Mouse (Mus musculus): ENCODE results near the gene Rabgap1l. TPM values are rescaled to one million over a fixed set of nuclear protein-coding genes. Genes with fewer than 3 reads are reported as not detected.
"Not testable (repeated sequence)": the region's sequence is repeated elsewhere in the genome, so short reads cannot be mapped to it uniquely, and the experiment has no call there.

Rabgap1l gene
- total RNA-seq, 2 experiments from 2014 or later, result 170 to 171 TPM

GRCm38 (mm10) chr1:160628213-160628932 is 164.6 kb downstream of the Rabgap1l start:
- intact Hi-C loops (cut with DNase I), result no loop called here
- DNase-seq (ENCODE audit: low spot score in 2 of 2), result no peak

DNA sequence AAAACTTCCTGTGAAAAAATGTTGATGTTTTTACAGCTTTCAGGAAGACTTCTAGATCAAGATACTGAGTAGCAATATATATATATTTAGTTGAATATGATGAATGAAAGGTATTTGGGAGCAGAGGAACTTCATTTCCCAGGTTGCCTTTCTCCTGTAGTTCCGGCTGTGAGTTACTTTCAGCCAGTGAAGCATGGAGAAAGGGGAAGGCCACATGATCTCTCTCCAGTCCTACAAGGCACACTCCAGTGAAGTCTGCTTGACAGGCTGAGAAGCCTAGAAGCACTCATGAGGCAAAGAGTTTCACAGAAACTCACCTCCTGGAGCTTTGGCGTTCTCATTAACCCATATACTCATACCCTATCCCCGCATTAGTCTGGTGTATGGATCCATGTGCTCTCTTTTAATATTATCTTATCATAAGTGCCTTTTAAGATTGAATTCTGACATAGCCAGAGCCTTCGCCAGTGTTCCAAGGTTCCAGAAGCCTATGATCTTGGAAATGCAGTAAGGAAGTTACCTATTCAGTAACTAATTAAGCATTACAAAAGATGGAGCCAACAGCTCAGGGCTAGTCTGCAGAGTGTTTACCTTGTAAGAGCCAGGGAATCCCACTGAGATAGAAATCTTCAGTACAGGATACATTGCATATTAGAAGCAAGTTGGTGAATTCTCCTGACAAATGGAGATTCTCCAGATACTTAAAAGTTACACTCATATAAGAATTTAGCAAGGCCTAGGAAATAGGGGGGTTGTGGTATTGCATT is 168.5 kb downstream of the Rabgap1l start:
- DNase-seq (ENCODE audit: low spot score in 2 of 2); intact Hi-C loops (cut with DNase I): not testable (repeated sequence)

DNA sequence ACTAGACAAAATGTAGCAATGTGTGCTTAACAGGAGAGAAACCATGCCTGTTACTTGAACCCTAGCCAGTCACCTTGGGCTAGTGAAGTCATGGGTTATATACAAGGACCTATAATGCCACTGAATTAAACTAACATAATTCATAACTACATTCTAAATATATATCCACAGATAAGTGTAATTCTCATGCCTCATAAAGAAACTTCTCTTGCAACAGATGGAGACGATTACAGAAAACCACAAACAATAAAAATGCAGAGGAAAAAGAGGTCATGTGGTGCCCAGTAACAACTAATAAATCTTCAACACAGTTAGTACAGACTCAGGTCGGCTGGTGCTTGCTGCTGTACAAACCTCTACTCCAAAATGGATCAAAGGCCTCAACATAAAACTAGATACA is 174.8 kb downstream of the Rabgap1l start:
- no peak for DNase-seq (ENCODE audit: low spot score in 2 of 2)
- intact Hi-C loops (cut with DNase I), result no loop called here

GRCm38 (mm10) chr1:160606425-160606824 is 186.6 kb downstream of the Rabgap1l start:
- DNase-seq (ENCODE audit: low spot score in 2 of 2), result no peak
- intact Hi-C loops (cut with DNase I), result no loop called here

GRCm38 (mm10) chr1:160603312-160603711 is 189.7 kb downstream of the Rabgap1l start:
- DNase-seq (ENCODE audit: low spot score in 2 of 2); intact Hi-C loops (cut with DNase I): not testable (repeated sequence)

- intact Hi-C loops (cut with DNase I), result no loop called here
- DNase-seq (ENCODE audit: low spot score in 2 of 2), result no peak
Measured at GRCm38 (mm10) chr1:160597369-160597768, 195.6 kb downstream of the Rabgap1l start.

DNA sequence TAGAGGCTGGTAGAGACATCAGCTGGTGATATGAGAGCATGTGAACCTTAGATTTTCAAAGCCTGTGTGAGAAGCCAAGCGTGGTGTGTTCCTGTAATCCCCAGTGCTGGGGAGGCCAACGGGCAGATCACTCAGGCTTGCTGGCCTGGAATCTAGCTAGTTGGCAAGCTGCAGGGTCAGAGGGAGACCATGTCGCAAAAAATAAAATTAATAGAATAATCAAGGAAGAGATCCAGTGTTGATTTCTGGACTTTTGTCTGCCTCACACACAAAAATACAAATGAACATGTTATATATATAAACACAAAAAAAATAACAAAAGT is 196.1 kb downstream of the Rabgap1l start:
- DNase-seq (ENCODE audit: low spot score in 2 of 2), result no peak
- intact Hi-C loops (cut with DNase I), result no loop called here

GRCm38 (mm10) chr1:160596252-160596947 is 196.6 kb downstream of the Rabgap1l start:
- DNase-seq (ENCODE audit: low spot score in 2 of 2), result no peak
- intact Hi-C loops (cut with DNase I), result no loop called here

GRCm38 (mm10) chr1:160594576-160594975 is 198.4 kb downstream of the Rabgap1l start:
- intact Hi-C loops (cut with DNase I), result no loop called here
- no peak for DNase-seq (ENCODE audit: low spot score in 2 of 2)

GRCm38 (mm10) chr1:160594066-160594465 is 198.9 kb downstream of the Rabgap1l start:
- intact Hi-C loops (cut with DNase I), result no loop called here
- DNase-seq (ENCODE audit: low spot score in 2 of 2), result no peak

DNA sequence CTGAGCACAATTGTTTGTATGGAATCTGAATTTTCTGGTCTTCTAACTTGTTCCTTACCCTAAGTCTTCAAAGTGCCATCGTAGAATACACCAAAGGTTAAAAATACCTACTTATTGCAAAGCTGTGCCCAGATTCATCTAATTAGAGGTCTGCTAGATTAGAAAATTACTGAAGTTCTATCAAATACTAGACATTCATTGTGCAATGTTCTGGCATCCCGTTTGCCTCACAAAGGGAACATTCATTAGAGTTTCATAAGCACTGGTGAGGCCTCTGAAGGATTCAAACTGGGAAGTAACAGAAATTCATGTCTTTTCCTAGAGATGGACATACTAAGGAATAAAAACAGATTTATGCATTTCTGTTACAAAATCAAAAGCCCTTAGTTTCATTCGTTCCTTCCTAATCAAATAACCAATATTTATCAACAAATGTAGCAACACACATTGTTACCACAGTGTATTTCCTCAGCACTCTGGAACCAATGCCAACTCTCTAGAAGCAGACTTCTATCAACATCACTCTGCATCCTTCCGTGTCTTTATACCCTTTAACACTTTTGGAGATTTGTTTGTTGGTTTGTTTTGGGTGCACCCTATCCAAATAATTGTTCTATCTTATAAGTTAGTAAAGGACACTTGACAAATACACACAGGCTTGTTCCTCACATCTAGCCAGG is 204.0 kb downstream of the Rabgap1l start:
- DNase-seq (ENCODE audit: low spot score in 2 of 2), result peak in 1 of 2 experiments; percentile 17
- intact Hi-C loops (cut with DNase I), result no loop called here

DNA sequence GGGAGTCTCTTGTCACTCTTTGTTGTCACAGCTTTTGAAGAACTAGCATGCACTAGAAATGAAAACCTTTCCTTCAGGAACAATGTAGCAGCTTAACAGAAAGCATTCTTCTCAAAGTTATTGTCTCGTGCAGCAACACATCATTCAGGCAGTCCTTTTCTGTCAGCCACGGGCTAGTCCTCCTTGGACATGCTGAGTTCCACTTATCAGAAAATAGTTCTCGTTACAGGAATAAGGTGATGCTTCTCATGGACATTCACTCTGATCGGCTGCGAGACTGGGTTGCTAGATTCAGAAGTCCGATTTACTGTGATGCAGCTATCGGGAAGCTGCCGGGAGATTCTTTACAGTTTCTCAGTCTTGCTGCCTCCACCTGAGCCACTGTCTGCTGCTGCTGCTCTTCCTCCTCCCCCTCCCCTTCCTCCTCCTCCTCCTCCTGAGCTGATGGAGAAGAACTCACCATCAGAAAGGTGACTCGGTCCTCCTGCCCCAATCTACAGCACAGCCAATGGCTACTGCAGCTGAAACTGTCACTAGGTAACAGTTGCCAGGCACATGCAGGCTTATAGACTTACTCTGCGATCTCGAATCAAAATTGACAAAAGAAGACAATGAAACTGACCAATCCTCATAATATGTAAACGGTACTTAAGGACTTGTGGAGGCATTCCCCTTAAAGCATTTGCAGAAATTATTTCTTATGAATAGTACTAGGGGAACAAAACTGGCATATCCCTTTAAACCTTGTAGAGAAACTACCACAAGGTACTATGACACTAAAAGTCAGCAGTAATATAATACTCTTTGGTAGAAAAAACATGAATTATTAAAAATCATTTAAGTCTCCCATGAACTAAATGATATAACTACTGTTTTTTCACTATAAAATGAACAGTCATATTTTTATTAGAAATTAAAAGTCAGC is 213.4 kb downstream of the Rabgap1l start:
- intact Hi-C loops (cut with DNase I), result no loop called here
- peak; percentile 18 to 20 for DNase-seq (ENCODE audit: low spot score in 2 of 2)

GRCm38 (mm10) chr1:160576124-160576523 is 216.9 kb downstream of the Rabgap1l start:
- intact Hi-C loops (cut with DNase I), result no loop called here
- DNase-seq (ENCODE audit: low spot score in 2 of 2), result no peak

DNA sequence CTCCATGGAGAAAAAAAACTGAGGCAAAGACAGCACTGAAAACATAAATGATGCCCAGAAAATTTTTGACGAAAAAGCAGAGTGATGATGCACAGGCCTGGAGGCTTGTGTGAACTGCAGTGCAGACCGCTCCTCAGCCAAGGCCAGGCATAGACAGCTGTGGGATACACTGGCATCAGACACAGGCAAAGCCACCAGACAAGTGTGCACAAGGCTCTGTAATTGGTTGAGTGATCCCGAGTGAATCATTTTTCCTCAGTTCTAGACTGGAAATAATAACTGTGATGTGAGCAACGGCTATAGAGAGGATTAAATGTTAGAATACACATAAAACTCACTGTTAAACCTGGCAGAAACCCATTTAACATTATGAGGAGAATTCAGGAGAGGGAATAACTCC is 219.0 kb downstream of the Rabgap1l start:
- intact Hi-C loops (cut with DNase I), result no loop called here
- DNase-seq (ENCODE audit: low spot score in 2 of 2), result no peak

DNA sequence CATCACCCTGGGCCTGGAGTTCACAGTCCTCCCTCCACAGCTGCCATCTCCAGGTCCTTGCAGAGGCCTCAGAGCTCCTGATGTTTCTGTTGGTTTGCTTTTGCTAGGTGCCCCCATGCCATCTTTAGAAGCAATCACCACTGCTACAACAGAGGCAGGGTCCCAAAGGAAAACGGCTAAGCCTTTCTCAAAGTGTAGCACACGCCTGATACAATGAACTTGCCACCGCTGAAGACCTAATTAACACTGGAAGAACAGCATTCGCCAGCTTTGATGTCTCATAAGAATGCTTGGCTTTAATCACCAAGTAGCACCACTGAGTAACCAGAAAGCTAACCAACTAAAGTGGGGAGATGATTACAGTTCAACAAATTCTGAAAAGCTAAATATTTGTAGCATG is 226.6 kb downstream of the Rabgap1l start:
- intact Hi-C loops (cut with DNase I), result no loop called here
- DNase-seq (ENCODE audit: low spot score in 2 of 2), result no peak

DNA sequence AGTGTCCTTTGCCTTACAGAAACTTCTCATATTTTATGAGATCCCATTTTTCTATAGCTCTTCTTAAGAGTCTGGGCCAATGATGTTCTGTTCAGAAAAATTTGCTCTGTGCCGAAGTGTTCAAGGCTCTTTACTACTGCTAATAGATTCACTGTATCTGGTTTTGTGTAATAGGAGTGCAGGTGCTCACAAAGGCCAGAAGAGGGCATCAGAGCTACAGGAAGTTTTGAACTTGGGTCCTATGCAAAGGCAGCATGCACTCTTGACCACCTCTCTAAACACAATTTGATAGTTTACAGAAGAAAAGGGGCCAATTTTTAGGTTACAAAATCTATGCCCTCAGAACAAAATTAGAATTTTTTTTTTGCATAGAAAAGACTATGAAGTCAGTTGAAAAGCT is 231.6 kb downstream of the Rabgap1l start:
- intact Hi-C loops (cut with DNase I), result loop anchor here (2.0 kb wide), 1 partner anchor 155 kb away; no protein-coding TSS in a partner anchor
- peak in 1 of 2 experiments; percentile 22 for DNase-seq (ENCODE audit: low spot score in 2 of 2)

DNA sequence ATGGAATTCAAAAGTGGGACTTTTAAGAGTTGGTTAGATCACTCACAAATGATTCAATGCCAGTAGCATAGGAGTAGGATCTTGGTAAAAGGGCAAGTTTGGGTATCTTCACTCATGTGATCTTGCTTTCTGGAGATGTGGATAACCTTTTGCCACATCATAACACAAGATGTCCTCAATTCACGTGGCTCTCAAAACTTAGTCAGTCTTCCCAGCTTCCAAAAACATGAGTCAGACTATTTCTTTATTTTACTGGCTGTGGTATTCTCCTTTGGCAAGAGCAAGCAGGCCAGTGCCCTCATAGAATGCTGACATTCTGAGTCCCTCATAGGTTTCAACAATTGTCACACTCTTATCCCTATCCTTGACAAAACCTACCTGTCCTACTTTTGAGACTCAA is 242.4 kb downstream of the Rabgap1l start:
- DNase-seq (ENCODE audit: low spot score in 2 of 2), result no peak

DNA sequence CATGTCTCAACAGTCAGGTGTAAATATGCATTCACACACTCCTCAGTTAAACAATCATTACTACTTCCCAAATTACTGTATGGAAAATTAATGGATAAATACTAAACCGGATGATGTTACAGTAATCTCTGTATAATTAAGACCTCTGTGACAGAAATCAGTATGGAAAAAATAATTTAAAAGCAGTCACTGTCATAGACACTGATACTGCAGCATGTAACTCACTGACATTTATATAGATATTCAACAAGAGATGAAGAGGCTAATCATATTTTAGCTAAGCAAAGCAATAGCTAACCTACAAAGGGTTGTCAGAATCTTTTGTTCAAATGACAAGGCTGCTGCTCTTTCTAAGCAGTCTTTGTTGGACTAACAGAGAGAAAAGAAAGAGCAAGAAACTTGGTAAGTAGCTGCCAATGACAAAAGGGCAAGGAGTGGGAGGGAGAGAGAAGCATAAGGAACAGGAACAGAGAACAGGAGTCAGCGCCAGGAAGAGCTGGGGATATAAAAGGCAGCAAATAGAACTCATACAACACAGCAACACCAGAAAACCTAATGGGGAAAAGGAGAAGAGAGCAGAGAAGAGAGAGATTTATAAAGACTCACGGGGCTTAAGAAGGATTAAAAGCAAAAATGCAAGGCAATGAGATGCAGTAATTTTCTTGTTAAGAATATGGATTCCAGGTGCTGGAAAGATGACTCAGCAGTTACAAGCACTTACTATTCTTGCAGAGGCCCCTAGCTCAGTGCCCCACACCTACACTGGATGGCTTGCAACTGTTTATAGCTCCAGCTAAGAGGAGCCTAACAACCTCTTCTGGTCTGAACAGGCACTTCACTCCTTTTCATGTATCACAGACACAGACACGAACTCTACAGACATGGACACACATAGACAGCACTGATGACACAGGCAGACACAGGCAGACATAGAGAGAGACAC is 244.8 kb downstream of the Rabgap1l start:
- DNase-seq (ENCODE audit: low spot score in 2 of 2), result peak; percentile 33 to 77
- intact Hi-C loops (cut with DNase I), result no loop called here

More for the DNA sequence above, 242.4 kb downstream of the Rabgap1l start:
- intact Hi-C loops (cut with DNase I), result no loop called here

Data from left cerebral cortex, postnatal 14 days (tissue).